Mouse (Mus musculus): Measurements from ENCODE around the gene Slc16a1.
A peak's percentile ranks its signal among the peaks of the same experiment; 100 is the strongest.
"Not testable (repeated sequence)": the region's sequence is repeated elsewhere in the genome, so short reads cannot be mapped to it uniquely, and the experiment has no call there.

The Slc16a1 gene

GRCm38 (mm10) chr3:104639749-104640368 is 1.4 kb downstream of the Slc16a1 start:
- no peak for DNase-seq

- no peak for DNase-seq
These were observed 2.4 kb downstream of the Slc16a1 start for GRCm38 (mm10) chr3:104640855-104641254.

- no peak for DNase-seq
These were observed 2.8 kb downstream of the Slc16a1 start for GRCm38 (mm10) chr3:104641313-104641712.

GRCm38 (mm10) chr3:104643113-104643512 is 4.6 kb downstream of the Slc16a1 start:
- no peak for DNase-seq

GRCm38 (mm10) chr3:104643810-104644270 is 5.4 kb downstream of the Slc16a1 start:
- peak; percentile 59 for DNase-seq

- no peak for DNase-seq
These were observed 5.9 kb downstream of the Slc16a1 start for GRCm38 (mm10) chr3:104644371-104644770.

- no peak for DNase-seq
These were observed 15.8 kb downstream of the Slc16a1 start for GRCm38 (mm10) chr3:104654219-104654618.

- no peak for DNase-seq
These were observed 16.5 kb downstream of the Slc16a1 start for GRCm38 (mm10) chr3:104654921-104655320.

GRCm38 (mm10) chr3:104658706-104659105 is 20.2 kb downstream of the Slc16a1 start:
- no peak for DNase-seq

GRCm38 (mm10) chr3:104659758-104660157 is 21.3 kb downstream of the Slc16a1 start:
- no peak for DNase-seq

- no peak for DNase-seq
These were observed 22.1 kb downstream of the Slc16a1 start for GRCm38 (mm10) chr3:104660522-104660921.

- no peak for DNase-seq
These were observed 23.5 kb downstream of the Slc16a1 start for GRCm38 (mm10) chr3:104662007-104662406.

GRCm38 (mm10) chr3:104662926-104663325 is 24.5 kb downstream of the Slc16a1 start:
- no peak for DNase-seq

GRCm38 (mm10) chr3:104666950-104667349 is 28.5 kb downstream of the Slc16a1 start:
- no peak for DNase-seq

GRCm38 (mm10) chr3:104667451-104667850 is 29.0 kb downstream of the Slc16a1 start:
- DNase-seq: no peak

- DNase-seq: no peak
These were observed 30.5 kb downstream of the Slc16a1 start for GRCm38 (mm10) chr3:104668989-104669388.

- no peak for DNase-seq
These were observed 31.4 kb downstream of the Slc16a1 start for GRCm38 (mm10) chr3:104669856-104670182.

GRCm38 (mm10) chr3:104670183-104671020 is 31.9 kb downstream of the Slc16a1 start:
- DNase-seq: not testable (repeated sequence)

- no peak for DNase-seq
These were observed 33.1 kb downstream of the Slc16a1 start for GRCm38 (mm10) chr3:104671543-104671942.

GRCm38 (mm10) chr3:104672041-104672440 is 33.6 kb downstream of the Slc16a1 start:
- DNase-seq: no peak

- DNase-seq: no peak
These were observed 35.3 kb downstream of the Slc16a1 start for GRCm38 (mm10) chr3:104673642-104674328.

- peak; percentile 29 for DNase-seq
These were observed 36.1 kb downstream of the Slc16a1 start for GRCm38 (mm10) chr3:104674329-104675220.
